Mouse (Mus musculus): Measurements from ENCODE around the gene Pik3cd. TPM values are rescaled to one million over a fixed set of nuclear protein-coding genes. Genes with fewer than 3 reads are reported as not detected.
"Not testable (repeated sequence)": the region's sequence is repeated elsewhere in the genome, so short reads cannot be mapped to it uniquely, and the experiment has no call there.

Pik3cd gene
- polyA plus RNA-seq, 1 experiment from 2014 or later, result 14.0 TPM

DNA sequence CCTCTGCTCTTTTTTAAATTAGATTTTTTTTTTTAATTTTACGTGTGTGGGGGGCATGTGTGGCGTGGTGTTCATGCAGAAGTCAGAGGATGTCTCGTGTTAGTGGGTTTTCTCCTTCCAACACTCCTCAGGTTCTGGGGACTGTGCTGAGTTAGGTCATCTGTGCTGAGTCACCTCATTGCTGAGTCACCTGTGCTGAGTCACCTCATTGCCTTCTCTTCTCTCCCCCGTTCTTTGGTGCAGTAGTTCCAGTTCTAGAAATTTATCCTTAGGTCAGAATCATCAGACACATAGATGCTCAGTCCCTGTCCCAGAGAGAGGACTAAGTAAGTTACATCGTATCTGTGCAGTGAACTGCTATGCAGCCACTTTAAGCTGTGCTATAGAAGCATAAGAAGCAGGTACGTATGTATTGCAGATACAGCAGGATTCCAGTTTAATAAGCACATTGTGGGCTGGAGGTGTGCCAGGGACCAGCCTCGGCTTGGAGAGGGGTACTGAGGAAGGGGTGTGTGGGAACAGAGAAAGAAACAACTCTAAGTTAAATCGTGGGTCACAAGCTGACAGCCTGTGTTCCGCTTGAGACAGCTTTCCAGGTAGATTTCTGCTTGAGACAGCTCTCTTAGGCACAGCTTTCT lies 69.6 kb downstream of the Pik3cd start:
- no peak overlapping the region for H3K4me2 ChIP-seq (replicated peaks)
- ATAC-seq (ENCODE audit: low FRiP score, low read depth), result no peak
- H3K9ac ChIP-seq (replicated peaks), result no peak overlapping the region
- H3K27me3 ChIP-seq, result no peaks in the 10 kb centered on the region
- no peaks in the 10 kb centered on the region for H3K4me1 ChIP-seq
- no peak overlapping the region for H3K4me3 ChIP-seq
- WGBS, result 95% methylated on average over 9 of the region's 9 CpGs
- H3K27ac ChIP-seq (replicated peaks), result no peak overlapping the region
- no peaks in the 10 kb centered on the region for H3K9me3 ChIP-seq
- H3K36me3 ChIP-seq, result peaks cover 73% of the 10 kb centered on the region

DNA sequence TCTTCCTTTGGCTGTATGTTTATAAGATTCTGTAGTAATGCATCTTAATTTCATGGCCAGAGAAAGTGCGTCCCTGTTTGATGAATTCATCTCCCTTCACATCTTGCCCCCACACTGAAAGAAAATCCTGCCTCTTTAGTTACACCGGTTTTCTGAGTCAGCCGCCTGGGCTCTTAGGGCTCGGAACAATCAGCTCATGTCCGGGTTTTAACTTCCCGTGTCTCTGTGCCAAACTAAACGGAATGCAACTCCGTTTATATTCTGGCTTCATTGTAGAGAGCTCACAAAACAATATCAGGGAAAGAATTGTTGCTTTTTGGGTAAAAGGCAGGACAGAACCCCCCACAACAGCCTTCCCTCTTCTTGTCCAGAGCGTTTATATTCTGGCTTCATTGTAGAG lies 73.6 kb downstream of the Pik3cd start:
- H3K4me3 ChIP-seq, result no peak overlapping the region
- no peak for ATAC-seq (ENCODE audit: low FRiP score, low read depth)
- no peak overlapping the region for H3K27ac ChIP-seq (replicated peaks)
- no peaks in the 10 kb centered on the region for H3K9me3 ChIP-seq
- H3K36me3 ChIP-seq, result peaks cover 42% of the 10 kb centered on the region
- peaks cover 25% of the 10 kb centered on the region for H3K4me1 ChIP-seq
- no peak overlapping the region for H3K4me2 ChIP-seq (replicated peaks)
- 77% methylated on average over 9 of the region's 9 CpGs for WGBS
- H3K9ac ChIP-seq (replicated peaks), result no peak overlapping the region
- H3K27me3 ChIP-seq, result no peaks in the 10 kb centered on the region

DNA sequence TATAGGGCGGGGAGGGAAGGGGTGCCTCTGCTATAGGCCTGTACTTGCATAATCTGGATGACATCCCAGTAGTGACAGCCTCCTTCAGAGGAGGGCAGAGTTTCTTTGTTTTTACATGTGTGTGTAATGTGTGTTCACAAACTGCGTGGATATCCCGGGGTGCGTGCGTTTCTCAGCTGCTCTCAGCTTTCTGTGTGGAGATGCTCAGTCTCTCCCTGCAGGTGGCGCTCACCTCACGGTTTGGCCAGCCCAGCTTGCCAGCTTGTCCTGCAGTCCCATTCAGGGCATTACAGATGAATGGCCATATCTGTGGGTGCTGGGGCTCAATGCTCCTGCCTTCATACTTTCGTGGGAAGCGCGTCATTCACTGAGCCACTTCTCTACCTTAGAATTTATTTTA lies 74.0 kb downstream of the Pik3cd start:
- Histone ChIP-seq H3K27me3 (no peaks in the 10 kb centered on the region), H3K27ac (replicated peaks) (no peak overlapping the region), H3K36me3 (peaks cover 38% of the 10 kb centered on the region), H3K9ac (replicated peaks) (no peak overlapping the region), H3K4me1 (peaks cover 25% of the 10 kb centered on the region), H3K9me3 (no peaks in the 10 kb centered on the region), H3K4me3 (no peak overlapping the region), H3K4me2 (replicated peaks) (no peak overlapping the region)
- WGBS, result 82% methylated on average over 10 of the region's 10 CpGs
- ATAC-seq (ENCODE audit: low FRiP score, low read depth), result no peak

DNA sequence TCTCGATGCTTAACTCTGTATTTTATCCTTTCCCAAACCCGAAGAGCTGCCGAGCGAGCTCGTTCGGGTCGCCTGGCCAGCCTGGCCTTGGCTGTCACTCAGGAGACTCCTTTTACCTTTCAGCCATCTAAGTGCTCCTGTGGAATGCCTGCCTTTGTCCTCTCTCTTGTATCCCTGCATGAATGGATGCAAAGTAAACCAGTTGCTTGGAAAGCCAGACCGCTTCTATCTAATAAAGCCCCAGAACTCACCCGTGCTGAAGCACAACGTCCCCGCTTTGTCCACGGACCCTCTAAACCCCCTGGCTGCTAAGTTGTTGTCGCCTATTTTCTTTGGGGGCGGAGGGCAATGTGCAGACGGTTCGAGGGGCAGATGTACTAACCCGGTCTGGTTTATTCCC lies 75.6 kb downstream of the Pik3cd start:
- 44% methylated on average over 17 of the region's 17 CpGs for WGBS
- H3K4me1 ChIP-seq, result peaks cover 25% of the 10 kb centered on the region
- no peak overlapping the region for H3K4me3 ChIP-seq
- H3K36me3 ChIP-seq, result peaks cover 27% of the 10 kb centered on the region
- ATAC-seq (ENCODE audit: low FRiP score, low read depth), result no peak
- H3K27ac ChIP-seq (replicated peaks), result peak overlapping the region; percentile 39; the same call in 1 of the 2 replicates
- H3K9ac ChIP-seq (replicated peaks), result no peak overlapping the region
- no peaks in the 10 kb centered on the region for H3K9me3 ChIP-seq
- no peaks in the 10 kb centered on the region for H3K27me3 ChIP-seq
- H3K4me2 ChIP-seq (replicated peaks), result no peak overlapping the region

DNA sequence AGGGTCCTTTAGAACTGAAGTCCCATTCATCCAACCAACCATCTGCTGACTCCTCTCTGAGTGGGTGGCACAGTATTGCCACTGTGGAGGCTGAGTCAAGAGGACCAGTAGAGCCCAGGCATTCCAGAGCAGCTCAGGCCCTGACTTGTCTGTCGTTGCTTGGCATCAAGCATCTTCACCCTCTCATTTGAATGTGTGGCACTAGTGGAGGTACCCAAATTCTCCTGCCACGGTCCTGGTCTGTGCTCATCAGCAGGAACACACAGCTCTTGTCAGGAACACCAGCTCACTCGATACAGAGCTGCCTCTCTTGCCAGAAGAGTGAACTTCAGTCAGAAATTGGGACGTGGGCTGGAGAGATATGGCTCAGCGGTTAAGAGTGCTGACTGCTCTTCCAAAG lies 78.7 kb downstream of the Pik3cd start:
- 89% methylated on average over 5 of the region's 5 CpGs for WGBS
- no peak for ATAC-seq (ENCODE audit: low FRiP score, low read depth)
- Histone ChIP-seq H3K36me3 (0 out of 2 replicates have a peak, but pooled peaks cover 5% of the 10 kb centered on the region), H3K9ac (replicated peaks) (no peak overlapping the region), H3K4me3 (no peak overlapping the region), H3K9me3 (no peaks in the 10 kb centered on the region), H3K27me3 (no peaks in the 10 kb centered on the region), H3K4me1 (peaks cover 43% of the 10 kb centered on the region), H3K27ac (replicated peaks) (no peak overlapping the region), H3K4me2 (replicated peaks) (no peak overlapping the region)

DNA sequence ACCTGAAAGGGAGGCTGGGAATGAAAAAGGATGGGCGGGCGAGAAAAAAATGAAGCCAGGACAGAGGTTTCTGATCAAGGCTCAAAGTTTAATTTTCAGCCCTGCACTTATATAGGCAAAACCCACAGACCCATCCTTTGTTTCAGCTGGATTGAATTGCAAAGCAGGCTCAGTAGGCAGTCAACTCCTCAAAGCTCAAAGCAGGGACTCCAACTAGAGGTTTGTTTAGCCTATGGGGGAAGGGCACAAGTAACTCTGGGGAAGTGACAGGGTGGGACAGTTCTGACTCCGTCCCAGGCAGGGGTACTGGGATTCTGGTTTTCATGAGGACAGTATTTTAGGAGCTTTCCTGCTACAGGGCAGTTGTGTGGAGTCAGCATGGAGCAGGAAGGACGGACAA lies 81.1 kb downstream of the Pik3cd start:
- Histone ChIP-seq H3K9ac (replicated peaks) (no peak overlapping the region), H3K27me3 (no peaks in the 10 kb centered on the region), H3K4me2 (replicated peaks) (no peak overlapping the region), H3K4me3 (no peak overlapping the region), H3K9me3 (no peaks in the 10 kb centered on the region), H3K36me3 (peaks cover 8% of the 10 kb centered on the region), H3K27ac (replicated peaks) (no peak overlapping the region; the same call in 1 of the 2 replicates), H3K4me1 (peaks cover 29% of the 10 kb centered on the region)
- ATAC-seq (ENCODE audit: low FRiP score, low read depth), result no peak
- 39% methylated on average over 4 of the region's 4 CpGs for WGBS

DNA sequence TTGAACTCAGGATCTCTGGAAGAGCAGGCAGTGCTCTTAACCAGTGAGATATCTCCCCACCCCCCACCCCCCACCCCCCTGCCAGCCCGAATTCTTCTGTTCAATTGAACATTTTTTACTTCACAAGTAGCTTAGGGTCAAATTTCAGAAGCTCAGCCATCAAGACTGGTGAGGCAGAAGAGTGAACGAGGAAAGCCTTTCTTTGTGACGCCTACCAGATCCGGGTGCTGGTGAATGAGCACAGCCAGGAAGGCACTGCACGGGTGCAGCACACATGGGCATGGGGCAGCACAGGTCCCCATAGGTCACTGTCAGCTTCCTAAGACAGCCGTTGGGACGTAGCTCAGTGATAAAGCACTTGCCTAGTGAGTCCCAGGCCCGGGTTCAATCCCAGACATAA lies 82.4 kb downstream of the Pik3cd start:
- H3K4me3 ChIP-seq, result no peak overlapping the region
- H3K36me3 ChIP-seq, result peaks cover 16% of the 10 kb centered on the region
- no peak overlapping the region for H3K4me2 ChIP-seq (replicated peaks)
- no peak overlapping the region for H3K9ac ChIP-seq (replicated peaks)
- peaks cover 18% of the 10 kb centered on the region for H3K4me1 ChIP-seq
- H3K9me3 ChIP-seq, result peaks cover under 1% of the 10 kb centered on the region; the same call in 1 of the 2 replicates
- 25% methylated on average over 8 of the region's 8 CpGs for WGBS
- H3K27me3 ChIP-seq, result no peaks in the 10 kb centered on the region
- peak overlapping the region; percentile 7; the same call in 1 of the 2 replicates for H3K27ac ChIP-seq (replicated peaks)
- no peak for ATAC-seq (ENCODE audit: low FRiP score, low read depth)

DNA sequence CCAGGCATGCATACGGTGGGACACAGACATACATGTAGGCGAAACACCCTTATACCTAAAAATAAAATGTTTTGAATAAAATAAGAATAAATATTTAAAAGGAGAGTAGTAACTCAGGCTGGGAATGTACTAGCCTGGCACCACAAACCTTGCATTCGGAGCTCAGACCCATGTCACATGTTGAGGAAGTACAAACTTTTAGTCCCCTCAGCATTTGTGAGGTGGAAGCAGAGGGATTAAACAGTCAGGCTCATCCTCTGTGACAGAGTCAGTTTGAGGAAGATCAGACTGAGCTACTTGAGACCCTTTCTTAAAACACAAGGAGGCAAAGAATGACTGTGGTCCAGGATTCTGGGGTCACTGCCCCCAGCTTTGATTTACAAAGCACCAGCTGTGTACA lies 85.4 kb downstream of the Pik3cd start:
- H3K4me3 ChIP-seq; H3K27me3 ChIP-seq; H3K9ac ChIP-seq (replicated peaks); H3K4me2 ChIP-seq (replicated peaks); ATAC-seq (ENCODE audit: low FRiP score, low read depth); H3K9me3 ChIP-seq; H3K27ac ChIP-seq (replicated peaks): not testable (repeated sequence)
- H3K4me1 ChIP-seq, result peaks cover 18% of the 10 kb centered on the region
- H3K36me3 ChIP-seq, result peaks cover 21% of the 10 kb centered on the region
- WGBS, result 90% methylated on average over 3 of the region's 3 CpGs

DNA sequence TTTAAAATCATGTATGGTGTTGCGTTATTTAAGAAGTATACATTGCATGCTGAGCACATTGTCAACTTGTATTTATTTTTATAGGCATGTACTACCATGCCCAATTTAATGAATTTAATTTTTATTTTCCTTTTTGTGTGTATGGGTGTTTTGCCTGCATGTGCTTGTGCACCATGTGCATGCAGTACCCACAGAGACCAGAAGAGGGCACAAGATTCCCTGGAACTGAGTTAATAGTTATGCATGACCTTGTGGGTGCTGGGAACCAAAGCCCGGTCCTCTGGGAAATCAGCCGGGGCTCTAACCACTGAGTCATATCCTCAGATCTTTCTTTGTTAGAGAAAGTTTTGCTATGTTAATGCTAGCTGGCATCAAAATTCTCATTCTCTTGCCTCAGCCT lies 87.5 kb downstream of the Pik3cd start:
- H3K27me3 ChIP-seq, result no peaks in the 10 kb centered on the region
- 95% methylated on average over 3 of the region's 3 CpGs for WGBS
- no peak overlapping the region for H3K4me2 ChIP-seq (replicated peaks)
- no peak overlapping the region for H3K4me3 ChIP-seq
- H3K9me3 ChIP-seq, result peaks cover 3% of the 10 kb centered on the region; the same call in 1 of the 2 replicates
- ATAC-seq (ENCODE audit: low FRiP score, low read depth), result no peak
- no peak overlapping the region for H3K27ac ChIP-seq (replicated peaks)
- no peak overlapping the region for H3K9ac ChIP-seq (replicated peaks)
- no peaks in the 10 kb centered on the region for H3K4me1 ChIP-seq
- peaks cover 21% of the 10 kb centered on the region for H3K36me3 ChIP-seq

DNA sequence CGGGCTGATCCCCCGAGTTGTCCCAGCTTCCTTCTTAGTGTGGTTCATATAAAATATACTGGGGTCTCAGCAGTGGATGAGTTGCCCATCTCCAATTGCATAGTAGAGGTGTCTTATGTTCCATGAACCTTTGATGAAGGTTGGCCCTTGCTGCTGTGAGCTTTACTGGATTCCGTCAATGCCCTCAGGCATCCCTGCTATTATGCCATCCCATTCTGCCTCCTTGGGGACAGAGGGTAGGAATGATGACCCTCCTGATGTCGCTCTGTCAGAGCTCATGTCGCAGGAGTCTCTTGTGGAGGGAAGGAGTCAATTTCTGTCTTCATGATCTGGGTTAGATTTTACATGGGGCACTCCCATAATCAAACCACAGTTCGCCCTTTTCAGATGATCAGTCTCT lies 88.9 kb downstream of the Pik3cd start:
- H3K9ac ChIP-seq (replicated peaks); H3K4me3 ChIP-seq; H3K27ac ChIP-seq (replicated peaks); H3K27me3 ChIP-seq; H3K9me3 ChIP-seq; H3K4me1 ChIP-seq; H3K4me2 ChIP-seq (replicated peaks); ATAC-seq (ENCODE audit: low FRiP score, low read depth): not testable (repeated sequence)
- WGBS, result 77% methylated on average over 6 of the region's 6 CpGs
- H3K36me3 ChIP-seq, result peaks cover 24% of the 10 kb centered on the region

DNA sequence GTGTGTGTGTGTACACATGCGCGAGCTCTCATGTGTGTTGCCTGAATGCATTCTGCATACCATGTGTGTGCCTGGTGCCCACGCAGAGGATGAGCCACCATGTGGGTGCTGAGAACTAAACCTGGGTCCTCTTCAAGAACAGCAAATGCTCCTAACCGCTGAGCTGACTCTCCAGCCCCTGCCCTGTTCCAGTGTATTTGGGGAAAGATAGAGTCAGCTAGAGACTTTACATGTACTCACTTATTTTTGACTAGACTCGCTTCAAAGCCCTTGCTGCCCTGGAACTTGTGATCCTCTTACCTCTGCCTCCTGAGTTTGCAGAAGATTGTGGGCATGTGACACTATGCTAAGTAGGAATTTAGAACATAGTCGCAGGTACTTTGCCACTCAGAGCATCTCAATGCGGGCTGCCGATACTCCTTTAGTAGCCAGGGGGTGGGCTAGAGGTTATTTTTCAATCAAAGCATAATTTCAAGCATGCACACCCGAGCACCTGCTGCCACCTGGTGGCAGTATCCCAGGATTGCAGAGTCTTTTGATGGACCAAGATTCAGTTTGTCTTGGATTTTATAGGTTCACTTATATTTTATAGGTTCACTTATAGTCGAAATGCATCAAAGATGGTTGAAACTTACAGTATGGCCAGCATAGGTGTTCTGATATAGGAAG lies 90.9 kb downstream of the Pik3cd start:
- H3K36me3 ChIP-seq, result peaks cover 24% of the 10 kb centered on the region
- H3K27me3 ChIP-seq, result no peaks in the 10 kb centered on the region
- no peak overlapping the region for H3K9ac ChIP-seq (replicated peaks)
- 57% methylated on average over 10 of the region's 10 CpGs for WGBS
- H3K4me3 ChIP-seq, result no peak overlapping the region
- no peak overlapping the region for H3K27ac ChIP-seq (replicated peaks)
- no peak overlapping the region for H3K4me2 ChIP-seq (replicated peaks)
- peaks cover 26% of the 10 kb centered on the region for H3K4me1 ChIP-seq
- no peak for ATAC-seq (ENCODE audit: low FRiP score, low read depth)
- peaks cover 3% of the 10 kb centered on the region; the same call in 1 of the 2 replicates for H3K9me3 ChIP-seq

DNA sequence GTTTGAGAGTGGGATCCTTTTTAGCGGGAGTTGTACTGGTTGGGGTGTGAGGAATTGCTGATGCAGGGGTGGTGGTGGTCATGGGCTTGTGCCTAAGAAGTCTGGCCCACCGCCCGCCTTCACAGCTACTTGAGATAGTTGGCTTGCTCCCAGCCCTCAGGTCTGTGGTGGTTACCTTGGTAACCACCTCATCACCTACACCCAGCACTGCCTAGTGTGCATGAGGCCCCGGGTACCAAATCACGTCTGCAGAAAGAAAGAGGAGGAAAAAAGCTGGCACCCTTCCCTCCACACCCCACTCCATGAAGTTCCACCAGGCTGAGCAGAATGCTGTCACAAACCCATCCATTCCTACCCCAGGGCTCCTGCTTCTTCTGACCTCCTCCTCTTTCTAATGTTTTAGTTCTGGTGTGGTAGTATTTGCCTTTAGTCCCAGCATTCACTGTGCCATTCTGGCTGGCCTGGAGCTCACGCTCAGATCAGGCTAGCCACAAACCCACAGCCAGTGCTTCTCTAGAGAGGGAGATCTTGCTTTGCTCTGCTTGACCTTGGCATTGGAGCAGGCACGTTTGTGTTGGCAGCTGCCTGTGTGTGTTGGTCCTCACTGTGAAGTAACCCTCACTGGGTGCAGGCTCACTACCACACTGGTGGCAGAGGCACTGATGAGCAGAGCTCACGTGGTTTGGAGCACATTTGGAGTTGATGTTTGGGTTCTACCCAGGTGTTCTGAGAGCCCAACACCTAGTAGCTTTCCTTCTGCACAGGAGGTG lies 92.9 kb downstream of the Pik3cd start:
- Histone ChIP-seq H3K4me1 (peaks cover 36% of the 10 kb centered on the region), H3K36me3 (peaks cover 8% of the 10 kb centered on the region), H3K27me3 (no peaks in the 10 kb centered on the region), H3K4me2 (replicated peaks) (no peak overlapping the region), H3K9ac (replicated peaks) (no peak overlapping the region), H3K4me3 (no peak overlapping the region), H3K9me3 (no peaks in the 10 kb centered on the region), H3K27ac (replicated peaks) (no peak overlapping the region)
- ATAC-seq (ENCODE audit: low FRiP score, low read depth), result 0 out of 2 replicates have a peak, but pooled peaks have one; percentile 23
- 81% methylated on average over 8 of the region's 8 CpGs for WGBS
